Mouse (Mus musculus) limb, embryonic 15.5 days (tissue): ENCODE measurements at regions not wholly inside any gene's neighbourhood (a gene's known extent, or its start where the extent isn't known, plus 50 kb on each side); places are given as distances from the start of the nearest gene placed in this dataset.

Experiments used
- ATAC-seq: fragments of 200-750 bp; cut with Nextera tagmentation; 2 replicates; pipeline ENCODE4 v1.8.0; 2017; ENCODE audit warnings: low read depth, moderate TSS enrichment; ENCODE audit not compliant: insufficient number of reproducible peaks, low FRiP score, low TSS enrichment
- H3K27ac ChIP-seq: fragments of 300-500 bp; sonication (generic); 2 replicates; pipeline ENCODE4 v1.5.1; 2015; ENCODE audit warnings: moderate library complexity, mild to moderate bottlenecking, inconsistent platforms
- H3K27me3 ChIP-seq: fragments of 300-500 bp; sonication (generic); 2 replicates; pipeline ENCODE4 v1.6.1; 2015; ENCODE audit warnings: inconsistent platforms
- H3K36me3 ChIP-seq: fragments of 300-500 bp; sonication (generic); 2 replicates; pipeline ENCODE4 v1.6.1; 2015; ENCODE audit warnings: inconsistent platforms
- H3K4me1 ChIP-seq: fragments of 300-500 bp; sonication (generic); 2 replicates; pipeline ENCODE4 v1.6.1; 2015; ENCODE audit warnings: inconsistent platforms
- H3K4me2 ChIP-seq: fragments of 300-500 bp; sonication (generic); 2 replicates; pipeline ENCODE4 v1.6.1; 2015; ENCODE audit warnings: mild to moderate bottlenecking, inconsistent platforms
- H3K4me3 ChIP-seq: fragments of 300-500 bp; sonication (generic); 2 replicates; pipeline ENCODE4 v1.5.1; 2015; ENCODE audit warnings: mild to moderate bottlenecking, inconsistent platforms
- H3K9ac ChIP-seq: fragments of 300-500 bp; sonication (generic); 2 replicates; pipeline ENCODE4 v1.6.1; 2015; ENCODE audit warnings: inconsistent platforms
- H3K9me3 ChIP-seq: fragments of 300-500 bp; sonication (generic); 2 replicates; pipeline ENCODE4 v1.6.1; 2016; ENCODE audit warnings: inconsistent platforms
- WGBS: fragments of 180-500 bp; shearing (Covaris S2); methylation state at CpG from one replicate; pipeline ENCODE4 v1.1.7; 2015; 5-methylcytosine and 5-hydroxymethylcytosine counted together

- Histone ChIP-seq H3K9me3 (no peaks in the 10 kb centered on the region), H3K4me1 (no peaks in the 10 kb centered on the region), H3K4me2 (no peak overlapping the region), H3K27ac (no peak overlapping the region), H3K36me3 (no peaks in the 10 kb centered on the region), H3K9ac (no peak overlapping the region), H3K27me3 (no peaks in the 10 kb centered on the region), H3K4me3 (no peak overlapping the region)
- WGBS: 72% methylated on average over 4 of the region's 4 CpGs
- no peak for ATAC-seq
Observed at GRCm38 (mm10) chr14:73435839-73436238, 50.8 kb upstream of the Itm2b start.
